Mouse (Mus musculus): ENCODE results near the gene Aanat. TPM values are rescaled to one million over a fixed set of nuclear protein-coding genes. Genes with fewer than 3 reads are reported as not detected.

Aanat gene
- polyA plus RNA-seq, 1 experiment from 2014 or later, result not detected

DNA sequence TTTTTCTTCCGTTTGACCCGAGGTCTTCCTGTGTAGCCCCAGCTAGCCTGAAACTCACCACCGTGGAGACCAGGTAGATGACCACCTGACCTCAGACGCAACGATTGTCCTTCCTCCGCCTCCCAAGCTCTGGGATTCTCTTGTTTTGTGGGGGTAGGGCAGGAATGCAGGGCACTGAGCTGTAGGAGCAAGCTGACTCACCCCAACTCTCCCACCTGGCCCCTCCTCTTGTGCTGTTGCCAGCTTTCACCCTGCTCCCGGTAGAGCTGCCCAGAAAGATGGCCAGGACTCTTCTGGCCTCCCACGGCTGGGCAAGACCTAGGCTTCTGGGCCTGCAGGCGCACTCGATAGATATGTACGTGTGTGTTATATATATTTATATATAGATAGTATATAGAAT lies 59.9 kb downstream of the Aanat start:
- Histone ChIP-seq H3K4me2 (ENCODE audit: low read length) (no peak overlapping the region), H3K27me3 (ENCODE audit: insufficient read depth, low read length) (no peaks in the 10 kb centered on the region), H3K27ac (0 out of 2 replicates have a peak overlapping the region, but pooled peaks have one; percentile 78), H3K9ac (ENCODE audit: low read depth, low read length) (no peak overlapping the region), H3K36me3 (ENCODE audit: insufficient read depth, low read length) (no peaks in the 10 kb centered on the region), H3K9me3 (replicated peaks; ENCODE audit: low read length) (no peaks in the 10 kb centered on the region), H3K4me1 (replicated peaks; ENCODE audit: insufficient read depth, low read length) (peaks cover 9% of the 10 kb centered on the region; the same call in 1 of the 2 replicates), H3K4me3 (replicated peaks; ENCODE audit: low read depth, low read length) (no peak overlapping the region)
- TF ChIP-seq CTCF (IDR thresholded peaks at IDR 0.05; ENCODE audit: low read depth), result no peak
- DNase-seq (ENCODE audit: low spot score), result no peak
- no peak for ATAC-seq (replicated peaks; ENCODE audit: low FRiP score, low read depth)
- 48% methylated on average over 11 of the region's 11 CpGs for WGBS

DNA sequence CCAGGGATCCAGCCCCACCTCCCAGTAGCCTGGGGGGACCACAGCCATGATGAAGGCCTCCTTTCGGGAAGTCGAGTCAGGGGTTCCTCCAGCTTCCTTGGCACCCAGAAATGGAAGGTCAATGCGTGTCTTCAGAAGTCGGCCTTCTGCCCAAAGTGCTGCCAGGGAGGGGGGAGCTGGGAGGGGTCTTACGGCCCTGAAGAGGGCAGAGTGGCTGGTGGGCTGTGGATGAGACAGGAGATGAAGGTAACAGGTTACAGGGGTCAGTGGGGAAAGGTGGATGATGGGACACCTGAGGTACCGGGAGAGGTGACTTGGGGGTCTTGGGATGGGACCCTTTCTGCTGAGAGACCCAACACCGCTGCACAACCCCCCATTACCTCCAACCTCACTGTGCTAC lies 60.5 kb downstream of the Aanat start:
- no peaks in the 10 kb centered on the region for H3K9me3 ChIP-seq (replicated peaks; ENCODE audit: low read length)
- no peaks in the 10 kb centered on the region for H3K36me3 ChIP-seq (ENCODE audit: insufficient read depth, low read length)
- H3K4me1 ChIP-seq (replicated peaks; ENCODE audit: insufficient read depth, low read length), result peaks cover 9% of the 10 kb centered on the region; the same call in 1 of the 2 replicates
- H3K4me2 ChIP-seq (ENCODE audit: low read length), result no peak overlapping the region
- no peak for ATAC-seq (replicated peaks; ENCODE audit: low FRiP score, low read depth)
- peak overlapping the region; percentile 78 for H3K27ac ChIP-seq
- WGBS, result 86% methylated on average over 7 of the region's 7 CpGs
- no peak overlapping the region for H3K9ac ChIP-seq (ENCODE audit: low read depth, low read length)
- DNase-seq (ENCODE audit: low spot score), result no peak
- H3K27me3 ChIP-seq (ENCODE audit: insufficient read depth, low read length), result no peaks in the 10 kb centered on the region
- H3K4me3 ChIP-seq (replicated peaks; ENCODE audit: low read depth, low read length), result no peak overlapping the region
- no peak for TF ChIP-seq CTCF (IDR thresholded peaks at IDR 0.05; ENCODE audit: low read depth)

Other genes with a start within 250 kb of the Aanat start
- gene Rnf157, start 173.4 kb upstream of the Aanat start, polyA plus RNA-seq (2015; fragmentation: Nextera tagmentation; extraction: Ambion mirVana), result 7.4 and 8.1 TPM in 2 replicates
- 53.5 and 53.6 TPM in 2 replicates for gene Ubald2, start 152.3 kb upstream of the Aanat start, polyA plus RNA-seq (2015; fragmentation: Nextera tagmentation; extraction: Ambion mirVana)
- 0.24 and 0.32 TPM in 2 replicates for gene Qrich2, start 120.2 kb upstream of the Aanat start, polyA plus RNA-seq (2015; fragmentation: Nextera tagmentation; extraction: Ambion mirVana)
- 150 and 167 TPM in 2 replicates for gene Prpsap1, start 92.2 kb upstream of the Aanat start, polyA plus RNA-seq (2015; fragmentation: Nextera tagmentation; extraction: Ambion mirVana)
- 8.0 and 9.0 TPM in 2 replicates for gene Sphk1, start 55.5 kb upstream of the Aanat start, polyA plus RNA-seq (2015; fragmentation: Nextera tagmentation; extraction: Ambion mirVana)
- 8.6 and 8.9 TPM in 2 replicates for gene Ube2o, start 5.0 kb upstream of the Aanat start, polyA plus RNA-seq (2015; fragmentation: Nextera tagmentation; extraction: Ambion mirVana)
- 8.8 and 9.0 TPM in 2 replicates for gene Rhbdf2, start 40.6 kb downstream of the Aanat start, polyA plus RNA-seq (2015; fragmentation: Nextera tagmentation; extraction: Ambion mirVana)
- 1.3 and 1.4 TPM in 2 replicates for gene Prcd, start 67.1 kb downstream of the Aanat start, polyA plus RNA-seq (2015; fragmentation: Nextera tagmentation; extraction: Ambion mirVana)
- 35.2 and 37.5 TPM in 2 replicates for gene Cygb, start 67.9 kb downstream of the Aanat start, polyA plus RNA-seq (2015; fragmentation: Nextera tagmentation; extraction: Ambion mirVana)
- gene St6galnac1, start 189.1 kb downstream of the Aanat start, polyA plus RNA-seq (2015; fragmentation: Nextera tagmentation; extraction: Ambion mirVana), result not detected in 2 replicates
- 17.6 and 18.3 TPM in 2 replicates for gene Mxra7, start 241.6 kb downstream of the Aanat start, polyA plus RNA-seq (2015; fragmentation: Nextera tagmentation; extraction: Ambion mirVana)

All from kidney, postnatal 0 days (tissue).